Mouse (Mus musculus): ENCODE measurements at regions not wholly inside any gene's neighbourhood (a gene's known extent, or its start where the extent isn't known, plus 50 kb on each side); places are given as distances from the start of the nearest gene placed in this dataset.

DNA sequence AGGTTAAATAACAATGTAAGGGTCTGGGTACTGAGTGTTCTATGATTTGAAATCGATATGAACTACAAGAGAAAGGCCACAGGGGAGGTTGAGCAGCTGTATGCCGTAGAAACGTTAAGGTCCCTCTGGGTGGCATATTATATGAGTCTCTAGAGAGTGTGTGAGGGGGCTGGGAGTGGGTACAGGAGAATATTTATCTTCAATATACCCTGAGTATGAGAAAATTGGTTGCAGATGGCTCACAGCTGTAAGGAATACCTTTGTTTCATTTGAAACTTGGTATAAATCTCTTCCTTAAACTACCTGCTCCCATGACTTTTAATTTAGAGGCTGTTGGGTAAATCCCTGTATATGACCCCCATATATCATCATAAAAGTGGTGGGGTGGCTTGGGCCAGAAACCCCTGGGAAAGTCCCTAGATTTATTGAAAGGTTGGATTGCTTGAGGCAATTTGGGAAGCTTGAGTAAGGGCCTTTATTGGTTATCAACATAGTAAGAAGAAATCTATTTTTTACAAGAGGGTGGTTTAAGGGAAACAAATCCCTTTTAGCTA lies 128.7 kb upstream of the Prkg2 start:
- no peak for DNase-seq

DNA sequence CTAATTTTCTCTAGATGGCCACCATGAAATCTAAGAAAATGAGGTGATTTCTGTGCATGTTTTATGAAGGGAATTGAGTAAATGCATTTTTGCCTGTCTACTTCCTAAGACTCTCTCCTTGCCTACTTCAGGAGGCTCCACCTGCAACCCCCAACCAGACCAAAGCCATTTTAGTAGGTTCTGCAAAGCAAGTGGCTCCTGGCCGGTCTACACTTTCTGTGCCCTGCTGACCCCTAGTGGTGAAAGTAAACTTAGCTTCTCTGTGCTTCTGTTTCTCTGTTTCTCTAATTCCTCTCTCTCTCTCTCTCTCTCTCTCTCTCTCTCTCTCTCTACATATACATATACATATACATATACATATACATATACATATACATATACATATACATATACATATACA lies 120.8 kb upstream of the Prkg2 start:
- DNase-seq: peak; percentile 32

DNA sequence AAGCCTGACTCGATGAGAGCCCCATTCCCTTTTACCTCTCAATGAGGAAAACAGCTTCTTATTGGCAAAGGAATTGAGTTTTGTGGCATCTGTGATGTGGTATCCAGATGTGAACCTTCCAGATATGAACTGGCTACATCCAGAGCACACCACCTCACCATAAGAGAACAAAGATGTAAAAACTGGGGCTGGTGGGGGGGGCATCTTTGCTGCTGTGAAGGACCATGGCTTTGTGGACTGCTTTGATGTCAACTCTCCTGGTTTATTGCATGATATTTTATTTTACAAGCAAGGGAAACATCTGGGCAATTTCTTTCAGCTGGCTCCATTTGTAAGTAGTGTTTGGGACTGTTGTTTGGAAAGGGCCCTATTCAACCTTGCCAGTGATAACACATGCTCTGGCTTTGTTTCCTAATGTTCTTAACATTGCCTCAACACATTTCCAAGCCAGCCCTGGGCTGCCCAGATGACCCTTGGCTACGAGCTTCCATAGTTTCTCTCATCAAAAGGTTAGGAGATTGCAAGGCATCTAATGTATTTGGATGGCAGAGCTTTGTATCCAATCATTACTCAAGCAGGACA lies 116.2 kb upstream of the Prkg2 start:
- no peak for DNase-seq

GRCm38 (mm10) chr5:99152299-99152698 lies 115.1 kb upstream of the Prkg2 start:
- DNase-seq: no peak

DNA sequence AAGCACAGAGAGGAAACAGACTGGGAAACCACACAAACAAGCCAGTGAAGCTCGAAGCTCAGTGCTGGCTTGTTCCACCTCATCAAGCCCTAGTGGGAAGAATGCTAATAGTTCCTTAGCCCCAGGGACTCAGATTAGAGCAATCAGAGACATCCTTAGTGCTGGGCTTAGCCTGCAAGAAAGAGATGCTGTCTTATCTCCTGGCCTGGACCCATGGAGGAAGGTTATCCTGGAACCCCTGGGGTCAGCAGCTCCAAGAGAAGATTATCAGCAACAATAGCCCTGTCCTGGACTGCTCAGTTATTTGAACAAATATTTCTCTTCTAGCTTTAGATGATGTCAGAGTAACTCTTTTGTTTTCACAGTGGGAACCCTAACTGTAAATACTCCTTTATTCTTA lies 112.8 kb upstream of the Prkg2 start:
- DNase-seq: no peak

- DNase-seq: no peak
These were observed 95.5 kb upstream of the Prkg2 start for GRCm38 (mm10) chr5:99132670-99133069.

GRCm38 (mm10) chr5:99128628-99129027 lies 91.5 kb upstream of the Prkg2 start:
- peak; percentile 3 for DNase-seq

DNA sequence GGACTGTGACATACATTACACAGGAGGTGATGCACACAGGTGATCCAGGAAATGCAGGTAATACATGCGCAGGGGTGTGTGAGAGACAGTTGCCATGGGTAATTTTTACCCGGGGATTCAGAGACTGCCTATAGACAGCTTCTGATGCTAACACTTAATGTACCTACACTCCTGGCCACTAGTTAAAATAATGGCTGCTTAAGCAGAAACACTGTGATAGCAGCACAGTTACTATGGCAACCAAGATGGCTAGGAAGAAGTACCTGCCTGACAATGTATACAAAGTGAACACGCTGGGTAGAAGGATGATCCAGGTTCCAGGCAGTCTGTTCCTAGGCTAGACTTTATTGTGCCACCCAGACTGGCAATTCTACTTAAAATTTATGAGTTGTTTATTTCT lies 88.3 kb upstream of the Prkg2 start:
- no peak for DNase-seq

DNA sequence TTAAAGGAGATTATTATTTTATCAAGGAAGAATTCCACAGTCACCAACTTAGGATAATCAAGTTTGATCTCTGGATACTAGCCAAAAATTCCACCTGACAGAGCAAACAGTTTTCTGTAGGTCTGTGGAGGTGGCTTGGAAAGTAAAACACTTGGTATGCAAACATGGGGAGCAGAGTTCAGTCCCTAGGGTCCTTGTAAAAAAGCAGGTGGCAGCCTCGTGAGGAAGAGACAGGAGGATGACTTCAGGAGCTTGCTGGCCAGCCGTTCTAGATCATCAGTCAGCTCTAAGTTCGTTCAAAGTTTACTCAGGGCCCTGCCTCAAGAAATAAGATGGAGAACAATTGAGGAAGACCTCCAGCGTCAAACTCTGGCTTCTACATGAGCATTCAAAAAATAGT lies 74.6 kb upstream of the Prkg2 start:
- no peak for DNase-seq

DNA sequence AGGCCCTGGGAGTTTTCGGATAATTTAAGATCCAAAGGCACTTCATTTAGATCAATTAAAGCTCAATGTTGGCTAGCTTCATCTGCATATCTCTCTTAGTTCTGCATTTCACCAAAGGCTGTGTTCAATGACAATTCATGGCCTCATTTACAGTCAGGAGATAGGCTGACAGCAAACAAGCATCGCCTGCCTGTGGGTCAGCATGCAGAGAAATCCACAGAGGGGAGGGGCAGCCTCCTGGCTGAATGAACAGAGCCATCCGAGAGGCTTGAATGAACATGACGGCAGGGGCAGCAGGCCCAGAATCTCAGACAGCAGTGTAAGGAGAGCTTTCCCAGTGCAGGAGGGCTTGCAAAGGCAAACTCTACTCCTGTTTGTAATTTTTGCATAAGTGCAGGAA lies 74.1 kb upstream of the Prkg2 start:
- DNase-seq: no peak

GRCm38 (mm10) chr5:99099727-99100116 lies 62.6 kb upstream of the Prkg2 start:
- DNase-seq: no peak

DNA sequence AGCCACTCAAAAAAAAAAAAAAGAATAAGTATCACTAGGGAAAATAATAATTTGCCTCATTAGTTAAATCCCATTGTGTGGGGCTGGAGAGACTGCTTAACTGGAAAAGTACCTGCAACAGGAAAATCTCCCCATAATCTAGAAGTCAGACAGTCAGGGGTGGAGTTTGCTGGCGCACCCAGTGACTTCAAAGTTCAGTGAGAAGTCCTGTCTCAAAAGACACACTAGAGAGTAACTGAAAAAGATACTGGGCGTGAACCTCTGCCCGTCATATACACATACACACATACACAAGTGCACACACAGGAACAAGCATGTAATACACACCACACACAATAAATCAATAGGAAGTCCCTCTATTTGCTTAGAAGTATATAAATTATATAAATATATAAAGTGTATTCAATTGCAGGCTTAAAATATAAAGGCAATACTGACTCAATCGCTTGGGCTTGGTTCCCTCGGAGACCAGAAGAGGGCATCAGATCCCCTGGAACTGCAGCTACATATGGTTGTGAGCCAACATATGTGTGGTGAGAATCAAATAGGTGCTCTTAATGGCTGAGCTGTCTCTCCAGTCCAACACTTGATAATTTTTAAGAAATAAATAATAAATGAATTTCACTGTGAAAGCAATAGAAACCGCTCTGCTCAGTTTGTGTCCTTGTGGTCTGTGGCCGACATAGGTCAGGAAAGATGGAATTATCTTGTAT lies 62.0 kb upstream of the Prkg2 start:
- DNase-seq: peak; percentile 16

All from kidney, adult 18-20 months (tissue).